Mouse (Mus musculus): ENCODE data around the gene Rln3. TPM values are rescaled to one million over a fixed set of nuclear protein-coding genes. Genes with fewer than 3 reads are reported as not detected.
A peak's percentile ranks its signal among the peaks of the same experiment; 100 is the strongest.

Rln3 gene
- polyA plus RNA-seq, 1 experiment from 2014 or later: not detected

DNA sequence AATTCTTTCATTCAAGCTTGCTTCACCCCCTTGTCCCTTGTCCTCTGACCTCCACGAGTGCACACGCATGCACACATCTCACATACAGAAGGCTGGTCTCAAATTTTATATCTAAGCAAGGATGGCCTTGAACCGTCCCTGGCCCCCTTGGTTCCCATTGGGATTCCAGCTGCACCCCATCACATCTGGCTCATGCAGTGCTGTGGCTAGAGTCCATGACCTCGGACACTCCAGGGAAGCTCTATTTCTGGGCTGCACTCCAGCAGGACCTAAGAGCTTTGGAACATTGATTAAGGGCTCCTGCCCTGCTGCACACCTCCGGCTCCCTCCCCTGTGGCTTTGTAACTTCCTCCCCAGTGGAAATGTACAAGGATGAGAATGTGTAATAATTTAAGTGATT lies 6.8 kb downstream of the Rln3 start:
- ATAC-seq (ENCODE audit: low read depth): no peak
- Histone ChIP-seq H3K27ac (ENCODE audit: low read length) (no peak overlapping the region), H3K4me2 (ENCODE audit: low read depth, low read length) (no peak overlapping the region), H3K27me3 (ENCODE audit: control insufficient read depth, insufficient read depth, low read depth, low read length) (peaks cover 24% of the 10 kb centered on the region), H3K4me1 (ENCODE audit: control insufficient read depth, low read depth, low read length) (no peaks in the 10 kb centered on the region), H3K4me3 (ENCODE audit: low read depth, low read length) (no peak overlapping the region), H3K36me3 (ENCODE audit: control insufficient read depth, insufficient read depth) (no peaks in the 10 kb centered on the region), H3K9ac (ENCODE audit: low read depth, low read length) (no peak overlapping the region), H3K9me3 (replicated peaks; ENCODE audit: control insufficient read depth, low read length) (no peaks in the 10 kb centered on the region)
- 67% methylated on average over 5 of the region's 5 CpGs for WGBS (ENCODE audit: insufficient replicate concordance)

DNA sequence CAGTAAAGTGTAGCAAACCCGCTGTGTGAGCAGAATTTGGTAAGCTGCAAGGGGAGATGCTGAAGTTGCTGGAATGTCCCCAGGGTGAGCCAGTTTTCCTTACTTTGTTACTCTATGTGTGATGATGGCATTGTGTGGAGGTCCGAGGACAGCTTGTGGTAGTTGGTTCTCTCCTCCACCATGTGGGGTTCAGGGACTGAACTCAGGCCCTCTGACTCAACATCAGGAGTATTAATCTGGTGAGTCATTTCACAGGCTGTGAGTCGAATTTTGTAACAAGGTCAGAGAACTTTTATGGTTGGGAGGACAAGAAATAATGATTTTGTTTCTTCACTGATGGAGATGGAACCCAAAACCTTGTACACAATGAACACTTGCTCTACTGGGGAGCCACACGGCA lies 12.0 kb downstream of the Rln3 start:
- H3K4me1 ChIP-seq (ENCODE audit: control insufficient read depth, low read depth, low read length): no peaks in the 10 kb centered on the region
- no peak overlapping the region for H3K27ac ChIP-seq (ENCODE audit: low read length)
- H3K36me3 ChIP-seq (ENCODE audit: control insufficient read depth, insufficient read depth): no peaks in the 10 kb centered on the region
- H3K9me3 ChIP-seq (replicated peaks; ENCODE audit: control insufficient read depth, low read length): no peaks in the 10 kb centered on the region
- WGBS (ENCODE audit: insufficient replicate concordance): 53% methylated on average over 4 of the region's 4 CpGs
- no peak overlapping the region for H3K4me2 ChIP-seq (ENCODE audit: low read depth, low read length)
- H3K27me3 ChIP-seq (ENCODE audit: control insufficient read depth, insufficient read depth, low read depth, low read length): no peaks in the 10 kb centered on the region
- H3K4me3 ChIP-seq (ENCODE audit: low read depth, low read length): no peak overlapping the region
- H3K9ac ChIP-seq (ENCODE audit: low read depth, low read length): no peak overlapping the region
- no peak for ATAC-seq (ENCODE audit: low read depth)

DNA sequence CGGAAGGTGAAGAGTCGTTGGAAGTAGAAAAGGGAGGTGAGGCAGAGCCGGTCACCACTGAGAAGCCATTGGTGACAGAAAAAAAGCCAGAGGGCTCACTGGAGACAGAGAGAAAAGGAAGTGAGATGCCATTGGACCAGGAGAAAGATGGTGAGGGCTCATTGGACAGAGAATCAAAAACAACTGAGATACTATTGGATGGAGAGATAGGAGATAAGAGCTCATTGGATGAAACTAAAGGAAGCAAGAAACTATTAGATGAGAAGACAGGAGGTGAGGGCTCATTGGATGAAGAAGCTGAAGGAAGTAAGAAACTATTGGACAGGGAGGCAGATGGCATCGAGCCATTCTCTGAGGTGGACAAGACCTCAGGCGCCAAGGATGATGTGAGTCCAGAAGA lies 15.5 kb downstream of the Rln3 start:
- 65% methylated on average over 5 of the region's 5 CpGs for WGBS (ENCODE audit: insufficient replicate concordance)
- no peak for ATAC-seq (ENCODE audit: low read depth)
- H3K4me3 ChIP-seq (ENCODE audit: low read depth, low read length): no peak overlapping the region
- no peaks in the 10 kb centered on the region for H3K36me3 ChIP-seq (ENCODE audit: control insufficient read depth, insufficient read depth)
- no peak overlapping the region for H3K27ac ChIP-seq (ENCODE audit: low read length)
- H3K27me3 ChIP-seq (ENCODE audit: control insufficient read depth, insufficient read depth, low read depth, low read length): peaks cover 28% of the 10 kb centered on the region
- no peaks in the 10 kb centered on the region for H3K9me3 ChIP-seq (replicated peaks; ENCODE audit: control insufficient read depth, low read length)
- H3K4me2 ChIP-seq (ENCODE audit: low read depth, low read length): no peak overlapping the region
- peaks cover 6% of the 10 kb centered on the region for H3K4me1 ChIP-seq (ENCODE audit: control insufficient read depth, low read depth, low read length)
- H3K9ac ChIP-seq (ENCODE audit: low read depth, low read length): no peak overlapping the region

- H3K9me3 ChIP-seq (replicated peaks; ENCODE audit: control insufficient read depth, low read length): no peaks in the 10 kb centered on the region
- H3K4me2 ChIP-seq (ENCODE audit: low read depth, low read length): no peak overlapping the region
- no peak overlapping the region for H3K9ac ChIP-seq (ENCODE audit: low read depth, low read length)
- H3K4me1 ChIP-seq (ENCODE audit: control insufficient read depth, low read depth, low read length): peaks cover 6% of the 10 kb centered on the region
- H3K4me3 ChIP-seq (ENCODE audit: low read depth, low read length): no peak overlapping the region
- WGBS (ENCODE audit: insufficient replicate concordance): 10% methylated on average over 10 of the region's 10 CpGs
- H3K27ac ChIP-seq (ENCODE audit: low read length): no peak overlapping the region
- no peaks in the 10 kb centered on the region for H3K36me3 ChIP-seq (ENCODE audit: control insufficient read depth, insufficient read depth)
- ATAC-seq (ENCODE audit: low read depth): no peak
- peaks cover 42% of the 10 kb centered on the region for H3K27me3 ChIP-seq (ENCODE audit: control insufficient read depth, insufficient read depth, low read depth, low read length)
These were observed 17.4 kb downstream of the Rln3 start for GRCm38 (mm10) chr8:84027449-84027848.

DNA sequence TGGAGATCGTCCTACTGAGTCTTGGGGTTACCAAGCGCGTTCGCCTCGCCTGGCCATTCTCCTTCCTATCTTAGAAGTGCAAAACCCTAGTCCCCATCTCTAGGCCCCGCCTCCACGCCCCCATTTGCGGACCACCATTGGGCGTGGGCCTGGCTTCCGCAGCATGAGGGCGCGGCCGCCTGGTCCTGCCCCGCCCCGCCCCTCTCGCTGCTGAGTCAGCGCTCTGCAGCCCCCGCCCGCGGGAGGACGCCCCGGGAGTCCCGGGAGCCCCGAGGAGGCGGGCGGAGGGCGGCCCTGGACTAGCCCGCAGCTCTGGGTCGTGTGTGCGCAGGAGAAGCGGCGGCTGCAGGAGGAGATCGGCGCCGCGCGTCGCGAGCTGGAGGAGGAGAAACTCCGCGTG lies 18.9 kb downstream of the Rln3 start:
- H3K4me2 ChIP-seq (ENCODE audit: low read depth, low read length): peak overlapping the region; percentile 55
- ATAC-seq (ENCODE audit: low read depth): peak; percentile 59
- H3K4me3 ChIP-seq (ENCODE audit: low read depth, low read length): peak overlapping the region; percentile 34; the same call in 1 of the 2 replicates
- no peaks in the 10 kb centered on the region for H3K9me3 ChIP-seq (replicated peaks; ENCODE audit: control insufficient read depth, low read length)
- no peak overlapping the region for H3K27ac ChIP-seq (ENCODE audit: low read length)
- H3K9ac ChIP-seq (ENCODE audit: low read depth, low read length): no peak overlapping the region
- under 1% methylated on average over 41 of the region's 41 CpGs for WGBS (ENCODE audit: insufficient replicate concordance)
- peaks cover 54% of the 10 kb centered on the region for H3K27me3 ChIP-seq (ENCODE audit: control insufficient read depth, insufficient read depth, low read depth, low read length)
- H3K4me1 ChIP-seq (ENCODE audit: control insufficient read depth, low read depth, low read length): peaks cover 6% of the 10 kb centered on the region
- no peaks in the 10 kb centered on the region for H3K36me3 ChIP-seq (ENCODE audit: control insufficient read depth, insufficient read depth)

GRCm38 (mm10) chr8:84024171-84024570 lies 20.6 kb downstream of the Rln3 start:
- no peaks in the 10 kb centered on the region for H3K36me3 ChIP-seq (ENCODE audit: control insufficient read depth, insufficient read depth)
- H3K4me2 ChIP-seq (ENCODE audit: low read depth, low read length): no peak overlapping the region
- peaks cover 6% of the 10 kb centered on the region for H3K4me1 ChIP-seq (ENCODE audit: control insufficient read depth, low read depth, low read length)
- no peak overlapping the region for H3K4me3 ChIP-seq (ENCODE audit: low read depth, low read length)
- H3K9me3 ChIP-seq (replicated peaks; ENCODE audit: control insufficient read depth, low read length): no peaks in the 10 kb centered on the region
- no peak overlapping the region for H3K27ac ChIP-seq (ENCODE audit: low read length)
- no peak for ATAC-seq (ENCODE audit: low read depth)
- no peak overlapping the region for H3K9ac ChIP-seq (ENCODE audit: low read depth, low read length)
- 17% methylated on average over 10 of the region's 10 CpGs for WGBS (ENCODE audit: insufficient replicate concordance)
- H3K27me3 ChIP-seq (ENCODE audit: control insufficient read depth, insufficient read depth, low read depth, low read length): peaks cover 65% of the 10 kb centered on the region

DNA sequence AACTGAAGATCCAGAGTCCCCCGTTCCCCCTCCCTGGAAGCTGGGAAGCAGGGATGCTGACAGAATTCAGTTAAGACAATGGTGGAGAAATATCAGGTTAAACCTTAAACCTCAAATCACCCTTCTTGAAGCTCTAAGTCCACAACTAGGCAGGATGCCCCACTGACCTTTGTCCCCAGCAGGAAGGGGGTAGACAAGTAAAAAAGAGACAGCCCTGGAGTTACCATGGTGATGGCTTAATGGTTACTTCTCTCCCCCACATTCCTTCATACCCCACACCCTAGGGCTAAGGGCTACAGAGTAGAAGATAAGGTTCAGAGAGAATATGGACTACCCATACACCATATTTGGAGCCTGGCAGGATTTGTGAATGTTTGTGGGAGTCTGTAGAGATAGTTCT lies 21.2 kb downstream of the Rln3 start:
- WGBS (ENCODE audit: insufficient replicate concordance): 46% methylated on average over 1 of the region's 1 CpGs
- Histone ChIP-seq H3K27ac (ENCODE audit: low read length) (no peak overlapping the region), H3K4me2 (ENCODE audit: low read depth, low read length) (no peak overlapping the region), H3K27me3 (ENCODE audit: control insufficient read depth, insufficient read depth, low read depth, low read length) (peaks cover 65% of the 10 kb centered on the region), H3K9me3 (replicated peaks; ENCODE audit: control insufficient read depth, low read length) (no peaks in the 10 kb centered on the region), H3K4me1 (ENCODE audit: control insufficient read depth, low read depth, low read length) (peaks cover 6% of the 10 kb centered on the region), H3K36me3 (ENCODE audit: control insufficient read depth, insufficient read depth) (no peaks in the 10 kb centered on the region), H3K4me3 (ENCODE audit: low read depth, low read length) (no peak overlapping the region), H3K9ac (ENCODE audit: low read depth, low read length) (no peak overlapping the region)
- ATAC-seq (ENCODE audit: low read depth): no peak

GRCm38 (mm10) chr8:84023085-84023484 lies 21.7 kb downstream of the Rln3 start:
- ATAC-seq (ENCODE audit: low read depth): no peak
- H3K9me3 ChIP-seq (replicated peaks; ENCODE audit: control insufficient read depth, low read length): no peaks in the 10 kb centered on the region
- no peak overlapping the region for H3K4me2 ChIP-seq (ENCODE audit: low read depth, low read length)
- 21% methylated on average over 5 of the region's 5 CpGs for WGBS (ENCODE audit: insufficient replicate concordance)
- no peak overlapping the region for H3K9ac ChIP-seq (ENCODE audit: low read depth, low read length)
- H3K4me1 ChIP-seq (ENCODE audit: control insufficient read depth, low read depth, low read length): peaks cover 6% of the 10 kb centered on the region
- H3K27ac ChIP-seq (ENCODE audit: low read length): no peak overlapping the region
- H3K36me3 ChIP-seq (ENCODE audit: control insufficient read depth, insufficient read depth): no peaks in the 10 kb centered on the region
- H3K4me3 ChIP-seq (ENCODE audit: low read depth, low read length): no peak overlapping the region
- H3K27me3 ChIP-seq (ENCODE audit: control insufficient read depth, insufficient read depth, low read depth, low read length): peaks cover 69% of the 10 kb centered on the region

GRCm38 (mm10) chr8:84021569-84021968 lies 23.2 kb downstream of the Rln3 start:
- peaks cover 64% of the 10 kb centered on the region for H3K27me3 ChIP-seq (ENCODE audit: control insufficient read depth, insufficient read depth, low read depth, low read length)
- no peak for ATAC-seq (ENCODE audit: low read depth)
- no peak overlapping the region for H3K4me2 ChIP-seq (ENCODE audit: low read depth, low read length)
- H3K9me3 ChIP-seq (replicated peaks; ENCODE audit: control insufficient read depth, low read length): no peaks in the 10 kb centered on the region
- no peak overlapping the region for H3K27ac ChIP-seq (ENCODE audit: low read length)
- H3K9ac ChIP-seq (ENCODE audit: low read depth, low read length): no peak overlapping the region
- H3K4me1 ChIP-seq (ENCODE audit: control insufficient read depth, low read depth, low read length): peaks cover 6% of the 10 kb centered on the region
- H3K36me3 ChIP-seq (ENCODE audit: control insufficient read depth, insufficient read depth): no peaks in the 10 kb centered on the region
- WGBS (ENCODE audit: insufficient replicate concordance): 39% methylated on average over 12 of the region's 12 CpGs
- H3K4me3 ChIP-seq (ENCODE audit: low read depth, low read length): no peak overlapping the region

Measured in liver, embryonic 16.5 days (tissue).